Mouse (Mus musculus) adrenal gland, postnatal 4 days (tissue): ENCODE measurements around the gene Extl1. TPM values are rescaled to one million over a fixed set of nuclear protein-coding genes. Genes with fewer than 3 reads are reported as not detected.
A peak's percentile ranks its signal among the peaks of the same experiment; 100 is the strongest.

ENCODE experiments used
- DNase-seq, 2 experiments: peaks; one replicate each; pipeline ENCODE4 v3.0.0; 2021 to 2022; ENCODE audit warnings: low spot score in 2 of 2, mixed read lengths in 2 of 2
- total RNA-seq, 2 experiments: library from RNA; stranded (reverse); gene quantifications; 2 replicates each; pipeline ENCODE4 v1.2.3; 2021

Extl1 gene
- total RNA-seq, 2 experiments from 2014 or later: 1.4 to 1.5 TPM

DNA sequence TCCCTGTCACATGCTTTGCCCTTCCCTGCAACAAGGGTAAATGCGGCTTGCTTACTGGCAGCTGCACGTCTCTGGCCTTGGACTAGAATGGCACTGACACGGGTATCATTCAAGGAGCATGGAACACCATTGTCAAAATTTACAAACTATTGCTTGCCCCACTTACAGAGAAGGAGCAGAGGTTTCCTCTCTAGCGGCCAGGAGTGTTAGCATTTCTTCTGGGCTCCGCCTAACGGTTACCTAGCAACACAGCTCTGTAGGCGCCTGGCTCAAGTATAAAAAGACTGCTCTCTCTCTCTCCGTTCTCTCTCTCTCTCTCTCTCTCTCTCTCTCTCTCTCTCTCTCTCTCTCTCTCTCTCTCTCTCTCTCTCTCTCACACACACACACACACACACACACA is 8.9 kb upstream of the Extl1 start:
- no peak for DNase-seq

DNA sequence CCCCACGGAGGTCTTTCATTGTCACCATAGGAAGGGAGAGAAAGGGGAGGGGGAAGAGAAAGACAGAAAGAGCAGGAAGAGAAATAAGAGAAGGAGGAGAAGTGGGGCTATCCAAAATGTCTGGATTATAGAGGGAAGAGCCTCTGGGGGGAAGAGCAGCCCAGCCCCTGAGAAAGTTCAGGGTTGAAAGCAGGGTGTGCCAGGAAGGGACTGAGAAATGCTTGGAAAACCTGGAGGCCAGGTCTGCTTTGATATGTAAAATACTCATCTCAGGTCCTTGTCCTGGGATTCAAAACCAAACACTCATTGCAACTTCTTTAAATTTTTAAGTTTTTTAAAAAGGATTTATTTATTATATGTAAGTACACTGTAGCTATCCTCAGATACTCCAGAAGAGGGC is 8.0 kb upstream of the Extl1 start:
- no peak for DNase-seq

DNA sequence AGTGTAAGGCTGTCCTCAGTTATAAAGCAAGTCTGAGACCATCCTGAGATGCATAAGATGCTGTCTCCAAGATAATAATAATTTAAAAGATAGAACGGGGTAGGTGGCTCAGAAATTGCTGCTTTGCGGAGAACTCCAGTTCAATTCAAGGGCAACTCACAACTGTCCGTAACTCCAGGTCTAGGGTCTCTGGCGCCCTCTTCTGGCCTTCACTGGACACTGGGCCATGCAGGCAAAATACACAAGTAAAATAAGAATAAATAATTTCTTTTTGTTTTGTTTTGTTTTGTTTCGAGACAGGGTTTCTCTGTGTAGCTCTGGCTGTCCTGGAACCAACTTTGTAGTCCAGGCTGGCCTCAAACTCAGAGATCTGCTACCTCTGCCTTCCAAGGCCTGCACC is 4.7 kb upstream of the Extl1 start:
- peak; percentile 61 to 66 for DNase-seq

DNA sequence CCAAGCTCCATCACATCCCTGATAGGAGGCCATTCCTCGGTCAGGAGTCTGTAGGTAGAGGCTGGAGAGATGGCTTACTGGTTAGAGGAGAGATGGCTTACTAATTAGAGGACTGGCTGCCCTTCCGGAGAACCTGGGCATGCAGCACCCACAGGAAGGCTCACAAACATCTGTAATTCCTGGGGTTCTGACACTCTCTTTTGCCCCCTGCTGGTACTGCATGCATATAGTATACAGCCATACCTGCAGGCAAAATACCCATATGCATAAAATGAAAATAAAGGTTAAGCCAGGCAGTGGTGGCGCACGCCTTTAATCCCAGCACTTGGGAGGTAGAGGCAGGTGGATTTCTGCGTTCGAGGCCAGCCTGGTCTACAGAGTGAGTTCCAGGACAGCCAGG is 3.6 kb upstream of the Extl1 start:
- DNase-seq: no peak

DNA sequence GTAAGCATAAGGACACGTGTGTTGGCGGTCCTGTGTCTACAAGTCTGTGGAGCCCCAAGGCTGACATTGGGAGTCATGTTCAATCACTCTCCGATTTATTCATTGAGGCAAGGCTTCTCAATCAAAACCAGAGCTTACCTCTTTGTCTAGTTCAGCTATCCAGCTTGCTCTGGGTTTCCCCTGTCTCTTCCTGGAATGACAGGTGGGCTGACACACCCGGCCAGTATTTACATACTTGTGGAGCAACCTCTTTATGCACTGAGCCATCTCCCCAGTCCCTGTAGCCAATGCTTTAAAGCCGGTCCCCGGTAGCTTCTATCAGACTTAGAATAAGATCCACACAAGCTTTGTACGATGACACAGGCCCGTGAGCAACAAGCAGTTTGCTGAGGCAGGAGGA is 4.1 kb downstream of the Extl1 start:
- DNase-seq: no peak

DNA sequence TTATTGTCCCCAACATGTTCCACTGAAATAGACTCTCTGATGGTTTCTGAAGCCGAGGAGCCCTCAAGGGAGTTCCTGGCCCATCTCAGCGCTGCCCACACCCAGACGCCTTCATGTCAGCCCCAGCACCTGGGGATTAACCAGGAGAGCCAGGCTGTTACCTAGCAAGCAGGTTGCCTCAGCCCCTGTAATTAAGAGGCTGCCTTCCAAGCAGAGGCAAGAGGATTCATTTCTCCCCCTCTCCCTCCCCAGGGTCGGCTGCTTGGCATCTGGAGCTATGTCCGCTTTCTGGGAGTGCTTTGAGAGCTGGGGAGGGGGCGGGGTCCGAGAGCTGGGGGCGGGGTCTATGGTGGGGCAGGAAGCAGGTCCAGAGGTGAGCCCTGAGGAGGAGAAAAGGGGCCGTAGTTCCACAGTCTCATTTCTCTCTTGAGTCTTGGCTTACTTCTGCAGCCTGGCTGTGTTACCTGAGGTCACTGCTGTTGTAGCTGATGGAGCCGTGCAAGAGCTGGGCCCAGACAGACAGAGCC is 5.5 kb downstream of the Extl1 start:
- no peak for DNase-seq

DNA sequence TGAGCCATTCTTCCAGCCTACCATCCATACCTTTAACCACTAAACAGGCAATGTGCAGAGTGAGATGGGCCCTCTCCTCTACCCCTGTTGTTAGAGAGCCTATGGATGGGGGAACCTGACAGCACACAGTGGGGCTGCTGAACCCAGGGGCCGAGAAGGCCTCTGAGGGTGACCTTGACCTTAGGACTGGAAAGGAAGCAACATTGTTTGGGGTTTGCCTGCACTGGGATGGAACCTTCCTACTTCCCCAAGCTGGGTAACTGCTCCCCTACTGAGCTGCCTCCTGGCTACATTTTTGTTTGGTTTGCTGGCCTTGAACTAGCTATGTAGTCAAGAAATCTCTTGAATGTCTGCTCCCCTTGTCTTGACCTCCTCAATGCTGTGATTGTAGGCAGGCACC is 9.3 kb downstream of the Extl1 start:
- DNase-seq: no peak

DNA sequence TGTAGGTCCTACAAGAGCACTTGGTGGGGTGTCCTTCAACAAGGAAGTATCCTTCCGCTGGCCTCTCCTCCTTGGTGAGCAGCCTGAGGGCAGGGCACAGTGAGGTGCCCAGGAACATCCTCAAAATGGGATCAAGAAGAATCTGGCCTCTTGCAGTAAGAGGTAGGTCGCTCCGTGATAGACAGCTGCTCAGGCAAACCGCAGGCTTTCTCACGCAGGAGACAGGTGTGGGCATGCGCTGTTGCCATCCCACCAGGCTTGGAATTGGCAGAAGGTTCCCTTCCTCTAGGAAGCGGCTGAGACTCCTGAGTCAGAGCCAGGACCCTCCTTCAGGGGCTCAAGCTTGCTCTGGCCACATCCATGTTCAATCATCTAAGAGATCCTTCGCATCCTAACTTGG is 10.4 kb downstream of the Extl1 start:
- DNase-seq: no peak

DNA sequence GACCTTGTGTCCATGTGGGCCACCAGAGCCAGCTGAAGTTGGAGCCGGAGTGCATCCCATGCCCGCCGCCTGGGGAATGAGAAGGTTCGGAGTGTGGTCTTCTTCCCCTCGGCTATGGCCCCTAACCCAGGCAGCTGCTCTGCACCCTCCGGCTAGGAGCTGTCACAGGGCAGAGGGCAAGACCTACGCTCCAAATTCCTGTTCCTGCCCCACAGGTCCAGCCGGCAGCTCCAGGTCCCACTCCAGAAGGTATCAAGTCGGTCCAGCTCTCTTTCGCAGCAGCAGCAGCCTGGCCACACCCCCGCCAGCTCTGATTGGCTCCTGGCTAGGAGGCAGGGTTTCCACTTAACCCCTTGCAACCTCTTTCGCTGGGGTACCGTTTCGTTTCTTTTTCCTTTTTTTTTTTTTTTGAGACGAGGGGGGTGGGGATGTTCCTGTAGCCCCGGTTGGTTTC is 11.3 kb downstream of the Extl1 start:
- peak; percentile 52 for DNase-seq

DNA sequence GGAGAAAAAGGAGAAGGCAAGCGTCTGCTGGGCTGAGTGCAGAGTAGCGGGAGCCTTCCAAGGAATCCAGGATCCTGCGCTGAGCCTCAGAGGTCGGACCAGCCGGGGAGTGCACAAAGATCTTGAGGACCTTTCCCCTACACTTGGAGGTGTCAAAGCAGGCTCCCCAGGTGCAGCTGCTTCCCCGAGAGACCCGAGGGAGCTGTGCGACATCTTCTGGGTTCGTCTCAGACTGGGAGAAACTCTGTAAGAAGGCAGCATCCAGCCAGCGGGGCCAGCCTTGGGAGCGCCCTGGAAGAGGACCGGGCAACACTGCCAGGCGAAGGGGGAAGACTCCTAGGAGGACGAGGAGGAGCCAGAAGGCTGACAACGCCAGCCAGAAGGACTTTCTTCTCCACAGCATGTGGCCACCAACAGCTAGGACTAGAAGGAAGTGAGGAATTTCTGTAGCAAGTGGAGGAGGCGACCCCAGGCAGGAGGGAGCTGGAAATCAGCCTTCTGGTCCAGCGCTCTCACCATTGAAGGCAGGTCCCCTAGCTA is 12.3 kb downstream of the Extl1 start:
- DNase-seq: no peak

DNA sequence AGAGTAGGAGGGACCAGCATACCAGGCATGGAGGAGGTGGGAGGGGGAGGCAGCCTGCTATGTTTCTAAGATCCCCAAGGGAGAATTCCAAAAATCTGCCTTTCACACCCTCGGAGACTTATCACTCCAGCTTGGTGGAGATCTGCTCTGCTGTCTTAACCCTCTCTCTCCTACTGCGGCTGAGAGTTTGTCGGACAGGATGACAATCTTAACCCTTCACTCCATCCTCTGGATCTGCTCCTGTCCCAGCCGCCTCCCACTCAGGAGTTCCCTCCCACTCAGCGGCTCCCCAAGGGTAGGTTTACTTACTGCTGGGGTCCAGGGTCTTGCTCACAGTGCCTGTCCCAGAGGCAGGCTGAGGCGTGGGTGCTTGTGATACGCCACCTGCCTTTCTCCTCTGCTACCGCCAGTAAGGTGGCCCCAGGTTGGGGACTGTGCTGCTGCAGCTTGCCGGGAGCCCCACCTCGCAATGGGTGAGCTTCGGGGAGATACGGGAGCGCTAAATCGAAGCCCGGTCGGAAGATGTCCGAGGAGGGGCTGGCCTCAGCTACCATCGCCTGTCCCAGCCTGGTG is 12.9 kb downstream of the Extl1 start:
- DNase-seq: no peak

DNA sequence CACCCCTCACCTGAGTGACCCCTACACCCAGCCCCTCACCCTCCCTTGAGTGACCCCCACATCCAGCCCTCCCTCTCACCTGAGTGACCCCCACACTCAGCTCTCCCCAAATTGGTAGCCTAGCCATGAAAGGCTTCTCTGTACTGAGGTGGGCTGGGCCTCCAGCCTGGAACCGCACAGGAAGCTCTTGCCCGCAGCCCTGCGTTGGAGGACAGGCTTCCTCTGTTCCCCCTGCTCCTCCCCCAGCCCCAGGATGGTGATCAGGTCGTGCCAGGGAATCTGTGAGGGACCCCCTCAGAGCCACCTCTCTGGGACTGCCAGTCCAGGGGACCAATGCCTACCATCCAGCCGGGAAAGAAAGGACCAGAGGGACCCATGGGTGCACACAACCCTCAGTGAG is 18.4 kb downstream of the Extl1 start:
- no peak for DNase-seq

DNA sequence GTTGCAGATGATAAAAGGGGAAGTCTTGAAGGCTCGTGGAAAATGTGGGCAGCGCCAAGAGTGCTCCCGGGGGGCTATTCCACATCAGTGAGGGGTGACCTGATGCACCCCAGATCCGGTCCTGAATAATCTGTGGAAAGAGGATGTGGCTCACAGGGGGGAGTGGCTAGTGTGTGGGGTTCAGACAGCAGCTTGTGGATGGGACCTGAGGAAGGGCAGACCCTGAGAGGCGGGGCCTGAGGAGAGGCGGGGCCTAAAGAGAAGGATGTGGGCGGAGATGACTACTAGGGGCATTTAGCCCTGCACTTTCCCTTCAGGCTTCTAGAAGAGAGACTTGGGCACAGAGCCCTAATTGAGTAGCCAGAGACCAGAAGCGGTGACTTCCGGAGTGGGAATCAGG is 21.1 kb downstream of the Extl1 start:
- DNase-seq: no peak

DNA sequence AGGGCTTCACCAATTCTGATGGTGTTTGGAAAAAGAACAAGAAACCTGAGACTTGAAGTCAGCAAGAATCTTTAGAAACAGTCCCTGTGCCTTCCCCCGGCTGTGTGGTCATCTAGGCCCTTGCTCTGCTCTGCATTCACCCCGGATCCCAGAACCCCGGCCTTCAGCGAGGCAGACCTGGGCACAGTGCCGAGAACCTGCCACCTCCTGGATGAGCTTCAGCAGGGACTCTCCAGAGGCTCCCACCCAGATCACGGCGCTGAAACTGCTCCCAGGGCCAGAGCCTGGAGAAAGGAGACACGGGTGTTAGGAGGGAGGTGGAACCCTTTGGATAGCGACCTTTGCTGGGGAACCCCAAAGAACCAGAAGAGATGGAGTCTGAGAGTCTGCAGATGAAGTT is 21.5 kb downstream of the Extl1 start:
- peak in 1 of 2 experiments; percentile 50 for DNase-seq

DNA sequence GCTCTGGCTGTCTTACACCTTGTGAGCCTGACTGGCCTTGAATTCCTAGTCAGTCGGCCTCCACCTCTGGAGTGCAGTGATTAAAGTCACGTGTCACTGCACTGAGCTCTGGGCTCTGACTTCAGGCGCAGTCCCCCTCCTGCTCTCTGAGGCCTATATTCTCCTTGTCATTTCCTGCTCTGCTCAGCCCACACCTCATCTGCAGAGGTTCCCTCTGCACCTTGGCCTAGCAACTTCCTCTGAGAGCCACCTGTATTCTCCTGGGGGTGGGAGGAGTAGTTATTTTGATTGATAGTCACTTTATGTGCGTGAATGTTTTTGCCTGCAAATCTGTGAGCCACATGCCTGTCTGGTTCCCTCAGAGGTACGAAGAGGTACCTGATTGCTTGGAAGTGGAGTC is 22.4 kb downstream of the Extl1 start:
- DNase-seq: no peak

DNA sequence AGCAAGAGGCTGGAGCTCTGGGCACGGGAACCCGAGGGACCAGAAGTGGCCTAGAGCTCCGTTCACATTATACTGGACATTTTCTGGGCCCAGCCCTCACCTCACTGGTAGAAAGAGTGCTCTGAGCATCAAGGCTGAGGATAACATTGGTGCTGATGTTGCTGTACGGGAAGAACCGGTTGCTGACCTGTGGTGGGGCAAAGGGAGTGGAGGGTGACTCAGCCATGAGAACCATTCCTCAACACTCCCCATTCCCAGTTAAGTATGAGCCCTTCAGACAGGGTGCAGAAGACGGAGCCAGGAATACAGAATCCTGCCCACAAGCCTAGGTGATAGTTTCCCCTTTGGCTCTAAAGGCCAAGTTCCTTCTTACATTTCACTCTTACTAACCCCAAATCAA is 24.0 kb downstream of the Extl1 start:
- no peak for DNase-seq

DNA sequence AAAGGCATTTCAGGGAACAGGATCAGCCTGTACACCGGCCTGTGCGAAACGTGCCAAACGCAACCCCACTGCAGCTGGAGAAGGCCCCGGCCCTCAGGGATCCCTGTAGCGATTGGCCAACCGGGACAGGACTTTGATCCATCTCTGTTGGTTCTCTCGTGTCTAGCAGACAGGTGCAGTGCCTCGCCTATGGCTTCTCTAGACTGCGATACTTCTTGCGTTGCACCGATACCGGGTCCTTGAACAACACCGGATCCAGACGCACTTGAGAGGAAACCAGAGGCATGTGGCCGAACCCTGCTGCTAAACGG is 26.2 kb downstream of the Extl1 start:
- DNase-seq: no peak

DNA sequence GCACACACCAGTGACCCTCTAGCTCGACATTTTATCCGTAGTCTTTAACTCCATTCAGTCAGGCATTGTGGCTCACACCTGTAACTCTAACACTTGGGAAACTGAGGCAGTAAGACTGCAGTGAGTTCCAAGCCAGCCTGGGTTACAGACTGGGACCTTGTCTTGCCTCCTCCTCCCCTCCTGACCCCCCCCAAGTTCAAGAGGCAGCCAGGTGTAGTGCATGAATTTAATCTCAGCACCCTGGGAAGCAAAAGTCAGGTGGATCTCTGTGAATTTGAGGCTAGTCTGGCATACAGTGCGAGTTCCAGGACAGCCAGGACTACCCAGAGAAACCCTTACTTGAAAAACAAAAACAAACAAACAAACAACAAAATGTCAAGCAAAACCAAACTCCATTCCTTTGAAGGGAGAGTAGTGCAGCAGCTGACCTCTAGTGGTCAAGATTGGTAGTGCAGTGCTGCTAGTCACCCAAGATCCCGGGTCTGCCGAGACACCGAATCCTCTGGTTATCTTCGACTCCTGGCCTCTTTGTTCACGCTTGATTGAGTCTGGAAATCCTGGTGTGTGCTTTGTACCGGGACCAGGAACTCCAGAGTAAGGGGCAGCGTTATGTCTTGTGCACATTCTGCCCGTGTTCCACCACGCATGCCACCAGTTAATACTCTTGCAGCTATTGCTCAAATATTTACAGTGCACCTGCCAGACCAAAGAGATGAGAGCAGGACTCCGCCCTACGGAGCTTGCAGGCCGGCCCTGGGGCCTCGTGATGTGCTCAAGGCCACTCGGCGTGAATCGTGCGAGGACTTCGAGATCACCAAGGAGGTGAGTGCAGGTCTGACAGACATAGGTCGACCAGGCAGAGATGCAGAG is 26.8 kb downstream of the Extl1 start:
- DNase-seq: peak in 1 of 2 experiments; percentile 51

DNA sequence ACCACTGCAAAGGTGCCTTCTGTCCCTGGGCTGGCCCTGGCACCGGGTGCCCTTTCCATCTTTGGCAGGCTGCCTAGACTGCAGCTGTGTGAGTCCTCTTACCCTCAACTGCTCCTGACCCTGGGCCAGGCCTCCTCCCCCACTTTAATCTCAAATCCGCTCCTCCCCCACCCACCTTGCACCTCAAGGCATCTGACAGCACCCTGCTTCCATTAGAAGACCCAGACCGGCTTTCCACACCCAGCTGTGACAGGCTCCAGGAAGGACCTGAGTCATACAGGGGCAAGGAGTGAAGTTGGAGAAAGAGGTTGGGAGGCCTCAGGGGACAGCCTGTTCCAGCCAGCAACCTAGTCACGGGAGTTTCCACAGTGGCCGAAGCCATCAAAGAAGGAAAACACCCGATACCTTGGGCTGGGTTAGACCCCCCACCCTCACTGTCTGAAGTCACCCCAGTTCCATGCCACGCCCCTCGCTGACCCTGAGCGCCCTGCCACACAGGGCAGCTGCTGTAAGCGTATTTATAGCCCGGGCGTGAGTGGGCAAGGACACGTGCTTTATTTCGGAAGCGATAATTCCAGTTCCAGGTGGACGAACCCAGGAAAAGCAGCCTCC is 27.7 kb downstream of the Extl1 start:
- DNase-seq: peak in 1 of 2 experiments; percentile 68

DNA sequence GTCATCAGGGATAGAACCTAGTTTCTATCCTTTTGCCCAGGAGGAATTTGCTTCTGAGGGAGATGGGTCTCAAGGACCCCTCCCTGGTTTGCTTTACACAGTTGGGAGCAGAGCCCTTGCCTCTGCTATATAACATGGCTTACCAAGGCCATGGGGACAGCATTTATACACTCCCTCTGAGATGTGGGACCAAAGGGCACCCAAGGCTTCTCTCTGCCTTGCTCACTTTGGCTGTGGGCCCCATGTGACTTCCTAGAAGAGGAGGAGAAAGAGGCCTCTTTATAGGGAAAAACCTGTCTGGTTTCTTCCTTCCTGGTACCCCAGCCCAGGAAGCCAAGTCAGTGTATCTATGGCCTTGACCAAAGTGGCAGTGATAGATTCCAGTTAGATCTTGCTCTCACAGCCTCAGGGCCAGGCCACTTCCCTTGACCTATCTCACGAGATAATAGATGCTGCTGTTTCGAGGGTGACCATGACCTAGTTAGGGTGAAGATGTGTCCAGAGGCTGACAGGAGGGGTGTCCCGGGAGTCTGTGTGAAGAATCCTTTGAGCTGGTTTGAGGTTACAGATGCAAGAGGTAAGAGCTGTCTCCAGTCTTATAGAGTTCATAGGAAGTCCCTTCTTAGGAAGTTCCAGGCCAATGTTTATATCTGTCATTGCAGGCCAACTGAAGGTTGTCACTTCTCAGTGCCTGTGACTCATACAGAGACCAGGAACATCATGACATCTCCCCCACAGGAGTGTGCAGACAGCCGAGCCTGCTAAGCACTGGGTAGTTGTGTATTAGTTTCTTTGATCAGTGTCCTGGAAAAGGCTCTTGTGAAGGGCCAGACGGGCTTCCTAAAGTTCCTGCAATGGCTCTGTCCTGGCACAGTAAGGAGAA is 29.9 kb downstream of the Extl1 start:
- DNase-seq: no peak

DNA sequence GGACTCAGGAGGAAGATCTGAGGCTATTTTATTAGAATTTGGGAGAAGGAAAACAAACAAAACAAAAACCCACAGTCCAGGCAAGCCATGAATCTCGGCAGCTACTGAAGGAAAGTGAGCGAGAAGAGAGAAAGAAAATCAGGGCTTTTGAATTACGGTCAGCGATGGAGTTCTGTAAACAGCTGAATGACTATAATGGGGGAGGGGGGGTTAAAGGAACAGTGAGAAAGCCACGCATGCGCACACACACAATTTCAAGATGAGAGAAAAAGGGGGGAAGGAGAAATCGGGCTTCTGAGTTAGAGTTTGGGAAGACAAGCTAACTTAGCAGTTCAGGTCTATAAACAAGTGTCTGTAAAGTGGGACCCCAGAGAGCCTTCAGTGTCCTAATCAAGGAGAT is 30.7 kb downstream of the Extl1 start:
- no peak for DNase-seq
